Mouse (Mus musculus): Measurements from ENCODE around the gene Ncam2. TPM values are rescaled to one million over a fixed set of nuclear protein-coding genes. Genes with fewer than 3 reads are reported as not detected.

The Ncam2 gene
- total RNA-seq, 1 experiment from 2014 or later: 2.8 TPM

- no peak for DNase-seq
Measured at GRCm38 (mm10) chr16:81656550-81656949, 456.1 kb downstream of the Ncam2 start.

DNA sequence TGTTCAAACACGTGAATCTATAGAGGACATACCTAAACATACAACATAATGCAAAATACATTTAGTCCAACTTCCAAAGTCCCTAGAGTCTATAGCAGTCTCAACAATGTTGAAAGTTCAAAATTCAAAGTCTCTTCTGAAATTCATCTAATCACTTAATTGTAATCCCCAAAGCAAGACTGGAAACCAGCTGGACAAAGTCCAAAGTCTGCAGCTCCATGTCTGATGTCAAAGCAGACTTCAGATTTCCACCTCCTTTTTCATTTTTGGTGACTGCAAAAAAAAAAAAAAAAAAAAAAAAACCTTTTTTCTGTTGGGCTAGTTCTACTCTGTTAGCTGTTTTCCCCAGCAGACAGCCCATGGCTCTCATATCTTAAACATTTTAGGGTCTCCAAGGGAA lies 473.4 kb downstream of the Ncam2 start:
- DNase-seq: no peak

- DNase-seq: no peak
Measured at GRCm38 (mm10) chr16:81675546-81675945, 475.0 kb downstream of the Ncam2 start.

Data from adrenal gland, postnatal 14 days (tissue).